Mouse (Mus musculus): Measurements from ENCODE around the gene Peli1. TPM values are rescaled to one million over a fixed set of nuclear protein-coding genes. Genes with fewer than 3 reads are reported as not detected.

Gene Peli1
- polyA plus RNA-seq, 1 experiment from 2014 or later: 112 TPM

DNA sequence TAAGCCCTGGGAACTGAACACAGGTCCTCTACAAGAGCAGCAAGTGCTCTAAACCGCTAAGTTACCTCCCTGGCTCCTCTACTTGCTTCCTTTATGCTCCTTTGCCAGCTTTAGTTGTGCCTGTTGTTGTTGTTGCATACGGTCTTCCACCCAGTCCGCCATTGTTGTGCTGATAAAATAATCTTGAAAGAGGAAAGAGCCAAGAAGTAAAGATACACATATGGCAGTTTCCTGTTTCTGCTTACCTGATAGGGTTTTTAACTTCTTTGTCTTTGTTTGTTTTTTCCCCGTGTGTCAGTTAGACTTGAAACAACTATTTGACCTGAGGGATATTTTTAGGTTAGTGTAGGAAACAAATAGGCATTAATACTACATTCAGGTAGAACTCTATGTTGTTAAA, 10.2 kb downstream of the Peli1 start:
- DNase-seq (ENCODE audit: low spot score): no peak
- H3K9me3 ChIP-seq (ENCODE audit: control insufficient read depth, low read length): no peaks in the 10 kb centered on the region
- no peak overlapping the region for H3K4me3 ChIP-seq (ENCODE audit: low read depth, low read length)
- no peak overlapping the region for H3K27ac ChIP-seq (ENCODE audit: low read depth, low read length)
- WGBS: 84% methylated on average over 4 of the region's 4 CpGs
- no peak overlapping the region for H3K4me2 ChIP-seq (replicated peaks; ENCODE audit: low read depth, low read length)
- no peaks in the 10 kb centered on the region for H3K27me3 ChIP-seq (ENCODE audit: control insufficient read depth, insufficient read depth, low read length)
- no peak for ATAC-seq (ENCODE audit: low FRiP score)
- no peak overlapping the region for H3K9ac ChIP-seq (ENCODE audit: low read depth, low read length)
- no peaks in the 10 kb centered on the region for H3K4me1 ChIP-seq (replicated peaks; ENCODE audit: control insufficient read depth, insufficient read depth, low read length)
- no peaks in the 10 kb centered on the region for H3K36me3 ChIP-seq (ENCODE audit: control insufficient read depth, insufficient read depth, low read length)

DNA sequence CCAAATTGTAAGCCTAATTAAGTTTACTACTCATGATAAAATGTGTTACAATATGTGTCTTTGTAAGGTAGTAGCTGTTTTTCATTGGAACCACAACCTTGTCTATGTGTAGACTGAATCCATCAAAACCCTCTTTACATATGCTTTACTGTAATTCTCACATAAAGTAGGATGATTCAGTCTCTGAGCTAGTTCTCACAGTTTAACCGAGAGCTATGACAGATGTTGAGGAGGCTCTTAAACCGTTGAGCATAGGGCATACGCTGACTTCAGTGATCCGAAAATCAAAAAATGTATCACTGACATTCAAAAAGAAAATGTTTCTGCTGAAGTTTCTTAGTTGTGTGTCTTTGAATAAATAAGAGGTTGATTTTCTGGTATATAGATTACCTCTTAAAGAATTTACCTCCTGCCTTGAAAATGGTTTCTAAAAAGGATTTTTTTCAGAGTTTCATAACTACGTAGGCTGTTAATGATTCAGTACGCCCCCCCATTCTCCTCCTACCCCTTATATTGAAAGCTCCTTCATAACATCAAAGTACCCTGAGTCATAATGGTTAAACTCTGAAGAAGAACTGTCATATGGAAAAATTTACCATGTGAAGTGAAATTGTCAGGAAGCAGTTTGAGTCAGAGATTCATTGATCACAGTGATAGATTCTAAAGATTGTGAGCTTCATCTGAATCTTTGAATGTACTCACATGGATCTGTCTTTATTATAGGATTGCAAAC, 11.3 kb downstream of the Peli1 start:
- WGBS: 96% methylated on average over 6 of the region's 6 CpGs

DNA sequence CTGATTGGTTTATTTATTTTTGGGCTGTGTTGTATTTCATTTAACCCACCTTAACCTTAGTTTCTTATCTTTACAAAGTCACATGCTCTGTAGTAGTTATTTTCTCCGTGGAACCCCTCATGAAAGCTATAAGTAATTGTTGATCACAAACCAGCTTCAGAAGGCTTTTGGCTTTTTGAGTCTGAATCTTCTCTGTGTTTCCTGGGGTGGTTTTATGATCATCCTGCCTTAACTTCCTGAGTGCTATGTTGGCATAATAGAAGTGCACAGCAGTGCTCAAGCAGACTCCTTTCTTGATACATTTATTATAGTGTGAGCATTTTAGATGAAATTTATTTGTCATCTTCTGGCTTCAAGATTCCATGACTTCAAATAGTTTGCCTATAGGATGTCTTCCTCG, 12.1 kb downstream of the Peli1 start:
- no peak overlapping the region for H3K4me3 ChIP-seq (ENCODE audit: low read depth, low read length)
- WGBS: 82% methylated on average over 2 of the region's 2 CpGs
- H3K36me3 ChIP-seq (ENCODE audit: control insufficient read depth, insufficient read depth, low read length): peaks cover 3% of the 10 kb centered on the region; the same call in 1 of the 2 replicates
- H3K4me2 ChIP-seq (replicated peaks; ENCODE audit: low read depth, low read length): no peak overlapping the region
- no peaks in the 10 kb centered on the region for H3K27me3 ChIP-seq (ENCODE audit: control insufficient read depth, insufficient read depth, low read length)
- no peak overlapping the region for H3K9ac ChIP-seq (ENCODE audit: low read depth, low read length)
- ATAC-seq (ENCODE audit: low FRiP score): no peak
- H3K9me3 ChIP-seq (ENCODE audit: control insufficient read depth, low read length): no peaks in the 10 kb centered on the region
- H3K4me1 ChIP-seq (replicated peaks; ENCODE audit: control insufficient read depth, insufficient read depth, low read length): no peaks in the 10 kb centered on the region
- DNase-seq (ENCODE audit: low spot score): no peak
- H3K27ac ChIP-seq (ENCODE audit: low read depth, low read length): no peak overlapping the region

More for the DNA sequence above, 11.3 kb downstream of the Peli1 start:
- Histone ChIP-seq H3K9me3 (ENCODE audit: control insufficient read depth, low read length) (no peaks in the 10 kb centered on the region), H3K27me3 (ENCODE audit: control insufficient read depth, insufficient read depth, low read length) (no peaks in the 10 kb centered on the region), H3K4me1 (replicated peaks; ENCODE audit: control insufficient read depth, insufficient read depth, low read length) (no peaks in the 10 kb centered on the region), H3K4me2 (replicated peaks; ENCODE audit: low read depth, low read length) (no peak overlapping the region), H3K36me3 (ENCODE audit: control insufficient read depth, insufficient read depth, low read length) (peaks cover 3% of the 10 kb centered on the region; the same call in 1 of the 2 replicates), H3K27ac (ENCODE audit: low read depth, low read length) (no peak overlapping the region), H3K9ac (ENCODE audit: low read depth, low read length) (no peak overlapping the region), H3K4me3 (ENCODE audit: low read depth, low read length) (no peak overlapping the region)
- ATAC-seq (ENCODE audit: low FRiP score) (no peak), DNase-seq (ENCODE audit: low spot score) (no peak)

DNA sequence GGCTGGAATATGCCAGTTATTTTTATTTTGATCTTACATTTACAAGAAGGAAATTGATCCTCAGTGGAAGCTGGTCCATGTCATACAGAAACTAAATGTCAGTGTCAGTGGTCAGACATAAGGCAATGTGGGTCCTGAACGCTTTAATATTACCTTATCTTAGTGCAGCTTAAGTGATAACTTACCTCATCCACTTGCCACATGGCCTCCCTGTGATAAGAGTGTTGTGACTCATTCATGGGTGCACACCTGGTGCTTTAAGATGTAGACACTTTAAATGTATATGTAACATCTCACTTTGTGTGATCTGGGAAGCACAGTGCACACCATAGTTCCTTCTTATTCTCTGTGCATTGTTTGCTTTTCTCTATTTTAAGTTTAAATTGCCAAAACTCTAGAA, 14.3 kb downstream of the Peli1 start:
- Histone ChIP-seq H3K27me3 (ENCODE audit: control insufficient read depth, insufficient read depth, low read length) (no peaks in the 10 kb centered on the region), H3K27ac (ENCODE audit: low read depth, low read length) (no peak overlapping the region), H3K9me3 (ENCODE audit: control insufficient read depth, low read length) (no peaks in the 10 kb centered on the region), H3K36me3 (ENCODE audit: control insufficient read depth, insufficient read depth, low read length) (peaks cover 3% of the 10 kb centered on the region; the same call in 1 of the 2 replicates), H3K4me1 (replicated peaks; ENCODE audit: control insufficient read depth, insufficient read depth, low read length) (no peaks in the 10 kb centered on the region), H3K4me3 (ENCODE audit: low read depth, low read length) (no peak overlapping the region), H3K9ac (ENCODE audit: low read depth, low read length) (no peak overlapping the region), H3K4me2 (replicated peaks; ENCODE audit: low read depth, low read length) (no peak overlapping the region)
- DNase-seq (ENCODE audit: low spot score) (no peak), ATAC-seq (ENCODE audit: low FRiP score) (no peak)
- WGBS: 81% methylated on average over 1 of the region's 1 CpGs

DNA sequence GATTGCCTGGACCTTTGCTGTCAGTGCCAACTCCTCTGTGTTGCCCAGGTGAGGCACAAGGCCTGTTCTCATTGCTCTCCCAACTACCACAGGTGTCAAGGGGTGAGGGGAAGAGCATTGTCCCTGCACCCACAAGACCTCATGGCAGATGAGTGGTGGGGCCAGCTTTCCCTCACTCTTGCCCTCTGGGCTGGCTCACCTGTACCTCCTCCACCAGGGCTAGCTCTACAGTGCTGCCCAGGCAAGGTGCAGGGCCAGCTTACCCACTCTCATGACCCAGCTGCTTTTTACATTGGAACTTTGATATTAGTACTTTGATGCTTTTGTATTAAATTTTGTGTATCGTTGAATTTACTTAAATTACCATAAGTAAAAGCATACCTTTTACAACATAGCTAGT, 16.0 kb downstream of the Peli1 start:
- H3K36me3 ChIP-seq (ENCODE audit: control insufficient read depth, insufficient read depth, low read length): peaks cover 3% of the 10 kb centered on the region; the same call in 1 of the 2 replicates
- H3K4me2 ChIP-seq (replicated peaks; ENCODE audit: low read depth, low read length): no peak overlapping the region
- H3K27ac ChIP-seq (ENCODE audit: low read depth, low read length): no peak overlapping the region
- DNase-seq (ENCODE audit: low spot score) (no peak), ATAC-seq (ENCODE audit: low FRiP score) (no peak)
- H3K27me3 ChIP-seq (ENCODE audit: control insufficient read depth, insufficient read depth, low read length): no peaks in the 10 kb centered on the region
- H3K9ac ChIP-seq (ENCODE audit: low read depth, low read length): no peak overlapping the region
- H3K4me1 ChIP-seq (replicated peaks; ENCODE audit: control insufficient read depth, insufficient read depth, low read length): no peaks in the 10 kb centered on the region
- 100% methylated on average over 1 of the region's 1 CpGs for whole genome bisulfite sequencing
- H3K4me3 ChIP-seq (ENCODE audit: low read depth, low read length): no peak overlapping the region
- H3K9me3 ChIP-seq (ENCODE audit: control insufficient read depth, low read length): no peaks in the 10 kb centered on the region

DNA sequence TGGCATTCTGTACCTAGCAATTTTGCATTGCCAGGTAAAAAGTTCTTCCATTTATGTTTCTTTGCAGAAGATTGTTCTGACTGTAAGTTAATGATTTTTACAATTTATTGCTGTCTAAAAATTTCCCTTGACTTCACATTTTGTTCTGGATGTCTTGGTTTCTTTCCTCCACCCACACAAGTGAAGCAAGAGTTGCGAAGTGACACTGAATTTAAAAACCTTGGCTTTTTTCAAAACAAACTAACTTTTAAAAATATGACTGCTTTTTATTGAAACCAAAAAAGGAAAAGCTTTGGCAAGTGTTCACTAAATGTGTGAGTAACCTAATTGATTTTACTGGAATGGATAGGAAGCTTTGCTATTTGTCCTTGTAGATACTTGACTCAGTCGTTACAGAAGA, 18.2 kb downstream of the Peli1 start:
- Histone ChIP-seq H3K4me1 (replicated peaks; ENCODE audit: control insufficient read depth, insufficient read depth, low read length) (no peaks in the 10 kb centered on the region), H3K9me3 (ENCODE audit: control insufficient read depth, low read length) (no peaks in the 10 kb centered on the region), H3K9ac (ENCODE audit: low read depth, low read length) (no peak overlapping the region), H3K27me3 (ENCODE audit: control insufficient read depth, insufficient read depth, low read length) (no peaks in the 10 kb centered on the region), H3K27ac (ENCODE audit: low read depth, low read length) (no peak overlapping the region), H3K4me2 (replicated peaks; ENCODE audit: low read depth, low read length) (no peak overlapping the region), H3K4me3 (ENCODE audit: low read depth, low read length) (no peak overlapping the region), H3K36me3 (ENCODE audit: control insufficient read depth, insufficient read depth, low read length) (peaks cover 3% of the 10 kb centered on the region; the same call in 1 of the 2 replicates)
- no peak for DNase-seq (ENCODE audit: low spot score)
- ATAC-seq (ENCODE audit: low FRiP score): no peak
- 92% methylated on average over 2 of the region's 2 CpGs for WGBS

DNA sequence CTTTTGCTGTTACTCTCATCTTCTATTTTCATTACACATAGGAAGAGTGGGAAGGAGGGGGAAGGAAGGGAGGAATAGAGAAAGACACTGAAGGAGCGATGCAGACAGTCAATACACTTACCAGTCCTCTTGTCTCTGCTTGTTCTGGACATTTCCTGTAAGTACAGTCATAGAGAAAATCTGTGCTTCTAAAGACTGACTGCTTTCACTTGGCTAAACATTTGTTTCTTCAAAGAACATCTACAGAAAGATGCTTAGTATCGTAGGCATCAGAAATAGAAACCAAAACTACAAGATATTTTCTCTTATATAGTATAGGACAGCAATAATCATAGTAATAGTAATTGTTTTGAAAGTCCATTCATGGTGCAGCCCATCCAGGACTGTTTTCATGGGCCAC, 23.4 kb downstream of the Peli1 start:
- no peak for ATAC-seq (ENCODE audit: low FRiP score)

DNA sequence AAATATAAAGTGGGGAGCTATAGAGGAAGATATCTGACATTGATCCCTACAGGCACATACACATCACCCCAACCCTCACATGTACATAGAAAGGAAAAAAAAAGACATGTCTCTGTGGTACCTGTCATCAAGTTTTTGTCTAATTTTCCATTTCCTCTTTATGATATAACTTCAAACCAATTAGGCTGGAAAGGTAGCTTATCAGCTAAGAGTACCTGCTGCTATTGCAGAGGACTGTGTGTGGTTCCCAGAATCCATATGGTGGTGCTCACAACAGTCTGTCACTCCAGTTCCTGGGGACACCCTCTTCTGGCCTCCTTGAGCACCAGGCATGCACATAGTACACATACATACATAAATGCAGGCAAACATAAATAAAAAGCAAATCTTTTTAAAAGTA, 24.7 kb downstream of the Peli1 start:
- Histone ChIP-seq H3K9me3 (ENCODE audit: control insufficient read depth, low read length) (no peaks in the 10 kb centered on the region), H3K4me3 (ENCODE audit: low read depth, low read length) (no peak overlapping the region), H3K27ac (ENCODE audit: low read depth, low read length) (no peak overlapping the region), H3K27me3 (ENCODE audit: control insufficient read depth, insufficient read depth, low read length) (no peaks in the 10 kb centered on the region), H3K4me1 (replicated peaks; ENCODE audit: control insufficient read depth, insufficient read depth, low read length) (no peaks in the 10 kb centered on the region), H3K9ac (ENCODE audit: low read depth, low read length) (no peak overlapping the region), H3K4me2 (replicated peaks; ENCODE audit: low read depth, low read length) (no peak overlapping the region), H3K36me3 (ENCODE audit: control insufficient read depth, insufficient read depth, low read length) (no peaks in the 10 kb centered on the region)
- no peak for DNase-seq (ENCODE audit: low spot score)
- ATAC-seq (ENCODE audit: low FRiP score): no peak

More for the DNA sequence above, 23.4 kb downstream of the Peli1 start:
- 94% methylated on average over 2 of the region's 2 CpGs for WGBS
- no peaks in the 10 kb centered on the region for H3K36me3 ChIP-seq (ENCODE audit: control insufficient read depth, insufficient read depth, low read length)
- no peaks in the 10 kb centered on the region for H3K4me1 ChIP-seq (replicated peaks; ENCODE audit: control insufficient read depth, insufficient read depth, low read length)
- no peaks in the 10 kb centered on the region for H3K9me3 ChIP-seq (ENCODE audit: control insufficient read depth, low read length)
- H3K9ac ChIP-seq (ENCODE audit: low read depth, low read length): no peak overlapping the region
- no peaks in the 10 kb centered on the region for H3K27me3 ChIP-seq (ENCODE audit: control insufficient read depth, insufficient read depth, low read length)
- H3K27ac ChIP-seq (ENCODE audit: low read depth, low read length): no peak overlapping the region
- no peak for DNase-seq (ENCODE audit: low spot score)
- no peak overlapping the region for H3K4me3 ChIP-seq (ENCODE audit: low read depth, low read length)
- no peak overlapping the region for H3K4me2 ChIP-seq (replicated peaks; ENCODE audit: low read depth, low read length)

DNA sequence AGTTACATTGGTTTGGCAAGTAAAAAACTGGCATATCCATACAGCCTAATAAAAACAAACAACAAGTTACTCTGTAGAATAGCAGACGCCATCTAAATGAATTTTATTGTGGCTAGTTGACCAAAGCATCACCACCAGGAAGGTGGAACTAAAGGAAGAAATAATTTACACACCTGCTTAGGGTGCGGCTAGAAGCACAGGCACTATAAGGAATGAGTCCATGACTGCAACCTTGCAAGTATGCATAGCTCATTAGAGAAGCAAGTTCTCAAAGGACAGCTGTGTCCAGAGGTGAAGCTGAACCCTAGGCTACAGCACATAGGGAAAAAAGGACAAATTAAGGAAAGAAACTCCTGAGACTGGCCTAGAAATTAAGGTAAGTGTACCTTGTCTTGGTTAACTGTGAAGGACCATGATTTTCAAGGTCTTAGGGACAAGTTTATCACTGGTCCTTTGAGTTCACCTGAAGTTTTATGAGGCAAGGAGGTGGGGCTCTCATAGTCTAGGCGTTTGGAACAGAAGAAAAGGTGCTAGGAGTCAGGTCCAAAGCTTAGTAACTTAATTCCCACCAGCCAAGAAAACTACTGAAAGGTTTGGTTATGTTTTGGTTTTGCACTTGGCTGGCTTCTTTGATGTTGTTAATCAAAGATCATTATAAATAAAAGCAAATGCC, 25.7 kb downstream of the Peli1 start:
- WGBS: 86% methylated on average over 3 of the region's 3 CpGs
- H3K4me2 ChIP-seq (replicated peaks; ENCODE audit: low read depth, low read length): no peak overlapping the region
- H3K9me3 ChIP-seq (ENCODE audit: control insufficient read depth, low read length): no peaks in the 10 kb centered on the region
- no peaks in the 10 kb centered on the region for H3K4me1 ChIP-seq (replicated peaks; ENCODE audit: control insufficient read depth, insufficient read depth, low read length)
- no peak overlapping the region for H3K4me3 ChIP-seq (ENCODE audit: low read depth, low read length)
- ATAC-seq (ENCODE audit: low FRiP score) (no peak), DNase-seq (ENCODE audit: low spot score) (no peak)
- no peak overlapping the region for H3K27ac ChIP-seq (ENCODE audit: low read depth, low read length)
- no peak overlapping the region for H3K9ac ChIP-seq (ENCODE audit: low read depth, low read length)
- no peaks in the 10 kb centered on the region for H3K27me3 ChIP-seq (ENCODE audit: control insufficient read depth, insufficient read depth, low read length)
- no peaks in the 10 kb centered on the region for H3K36me3 ChIP-seq (ENCODE audit: control insufficient read depth, insufficient read depth, low read length)
